Mouse (Mus musculus) olfactory bulb, adult 2 months (tissue): Measurements from ENCODE around the gene Rufy3.

Experiments used
- CTCF ChIP-seq: fragments of 200-500 bp; IDR thresholded peaks from 2 replicates; pipeline ENCODE4 v1.5.1; 2012; ENCODE audit warnings: low read depth, mild to moderate bottlenecking, low read length, moderate library complexity; ENCODE audit not compliant: insufficient read depth
- POLR2A ChIP-seq: fragments of 200-500 bp; IDR thresholded peaks from 2 replicates; pipeline ENCODE4 v1.6.1; 2012; ENCODE audit warnings: mild to moderate bottlenecking, low read depth, low read length, moderate library complexity; ENCODE audit not compliant: insufficient read depth

GRCm38 (mm10) chr5:88649250-88650173, 84.7 kb downstream of the Rufy3 start:
- TF ChIP-seq CTCF = no peak
- no peak for TF ChIP-seq POLR2A
